ENCODE assay signal across 27 mouse cellular contexts in genomic region chr5:21113377-21113776, GRCm38 (mm10). TPM values are rescaled to one million over a fixed set of nuclear protein-coding genes. Genes with fewer than 3 reads are reported as not detected.
DNase-seq lines count a peak whose midpoint lies in the region; ATAC-seq and TF ChIP-seq lines count a peak whose summit lies in the region.
"Had no signal": no experiment of that assay in that cellular context is flagged by ENCODE, and none has a peak within 500 bp of the region (broad histone marks: within the 10 kb centered on the region; RNA-seq: fewer than 3 reads in every experiment).

No protein-coding gene starts in this region.

- peaks cover 5% of the 10 kb centered on the region in 2 experiments; a peak in 2 of 4 replicates for H3K4me1 ChIP-seq in CH12.LX (ENCODE audit: control insufficient read depth in 1 of 2, insufficient read depth in 2 of 2)
- no peaks in the 10 kb centered on the region for H3K4me1 ChIP-seq in heart, embryonic 10.5 days
- H3K4me1 ChIP-seq: embryonic facial prominence, embryonic 12.5 days; embryonic facial prominence, embryonic 15.5 days; hindbrain, embryonic 10.5 days; hindbrain, embryonic 13.5 days; intestine, embryonic 15.5 days had no signal

- H3K9me3 ChIP-seq in CH12.LX (replicated peaks; ENCODE audit: low read length): no peaks in the 10 kb centered on the region
- H3K9me3 ChIP-seq in heart, embryonic 10.5 days: no peaks in the 10 kb centered on the region
- H3K9me3 ChIP-seq: embryonic facial prominence, embryonic 12.5 days; embryonic facial prominence, embryonic 15.5 days; hindbrain, embryonic 10.5 days; hindbrain, embryonic 13.5 days; intestine, embryonic 15.5 days had no signal

- TF ChIP-seq RAD21 in CH12.LX (IDR thresholded peaks at IDR 0.05; ENCODE audit: low read depth, low read length): no peak; the same call in 1 of the 2 replicates

- 86% methylated on average over 2 of the region's 2 CpGs for WGBS in heart, embryonic 10.5 days

- no peaks in the 10 kb centered on the region for H3K36me3 ChIP-seq in CH12.LX (replicated peaks in 1 of 2; ENCODE audit: control insufficient read depth in 1 of 2, insufficient read depth in 1 of 2, low read length in 1 of 2)
- H3K36me3 ChIP-seq in heart, embryonic 10.5 days: no peaks in the 10 kb centered on the region
- H3K36me3 ChIP-seq: embryonic facial prominence, embryonic 12.5 days; embryonic facial prominence, embryonic 15.5 days; hindbrain, embryonic 10.5 days; hindbrain, embryonic 13.5 days; intestine, embryonic 15.5 days had no signal

- peak; percentile 77 for ATAC-seq in granulocyte monocyte progenitor cell, adult 5-6 weeks (replicated peaks; ENCODE audit: poor library complexity, severe bottlenecking)
- ATAC-seq in megakaryocyte progenitor cell, adult 5-6 weeks (replicated peaks; ENCODE audit: poor library complexity): peak; percentile 76
- ATAC-seq in CD4-positive, CD25-positive, alpha-beta regulatory T cell, adult 4 months: no peak
- ATAC-seq: activated CD4-positive, CD25-positive, alpha-beta regulatory T cell, adult 4 months; forebrain, embryonic 14.5 days; forebrain, postnatal 0 days; hindbrain, embryonic 16.5 days; intestine, embryonic 15.5 days had no signal

- no peak for TF ChIP-seq EP300 in CH12.LX (IDR thresholded peaks at IDR 0.05; ENCODE audit: low read length)

- H3K4me3 ChIP-seq in CH12.LX (replicated peaks in 1 of 3; ENCODE audit: low read depth in 2 of 3, low read length in 2 of 3, poor library complexity in 1 of 3): no peak overlapping the region
- H3K4me3 ChIP-seq in heart, embryonic 10.5 days: no peak overlapping the region
- H3K4me3 ChIP-seq: embryonic facial prominence, embryonic 12.5 days; embryonic facial prominence, embryonic 15.5 days; gastrocnemius, adult 2 months; hindbrain, embryonic 10.5 days; hindbrain, embryonic 13.5 days; intestine, embryonic 15.5 days had no signal

- H3K79me2 ChIP-seq in CH12.LX (replicated peaks; ENCODE audit: control insufficient read depth, extremely low read depth, insufficient read depth, poor library complexity, severe bottlenecking): no peaks in the 10 kb centered on the region

- no peak overlapping the region for H3K27ac ChIP-seq in CH12.LX (ENCODE audit: insufficient read depth, low read depth)
- no peak overlapping the region for H3K27ac ChIP-seq in heart, embryonic 10.5 days
- H3K27ac ChIP-seq: embryonic facial prominence, embryonic 12.5 days; embryonic facial prominence, embryonic 15.5 days; gastrocnemius, adult 2 months; hindbrain, embryonic 10.5 days; hindbrain, embryonic 13.5 days; intestine, embryonic 15.5 days had no signal

- H3K9ac ChIP-seq in CH12.LX (ENCODE audit: insufficient read depth, low read depth): no peak overlapping the region
- H3K9ac ChIP-seq: embryonic facial prominence, embryonic 12.5 days; embryonic facial prominence, embryonic 15.5 days; forebrain, postnatal 0 days; hindbrain, embryonic 13.5 days; intestine, embryonic 15.5 days had no signal

- dilution Hi-C loops in CH12.LX (cut with MboI; ENCODE audit: extremely low pct_ligation_motif_present, extremely low pct_unique_long_range_greater_than_20kb, low sequenced_read_pairs): no loop called here

- TF ChIP-seq CTCF in CH12.LX (conservative IDR thresholded peaks at IDR 0.05 in 1 of 2, IDR thresholded peaks at IDR 0.05 in 1 of 2; ENCODE audit: low read depth in 2 of 2, low read length in 2 of 2): 0 out of 4 replicates have a peak, but pooled peaks of 1 of the 2 experiments have one; percentile 6

- in situ Hi-C loops in CH12.LX (cut with MboI; ENCODE audit: low pct_ligation_motif_present, low pct_unique_long_range_greater_than_20kb, low sequenced_read_pairs): no loop called here

- DNase-seq in 416B (ENCODE audit: low read depth): peak; percentile 11
- DNase-seq in CH12.LX (ENCODE audit: extremely low read depth): peak; percentile 17
- DNase-seq in gastrocnemius, postnatal 25 days: no peak
- DNase-seq in layer of hippocampus, adult 11-12 months (ENCODE audit: low spot score): no peak
- DNase-seq in heart, embryonic 10.5 days (ENCODE audit: low spot score): no peak
- DNase-seq: adrenal gland, adult 8-10 months; adrenal gland, postnatal 25 days; cerebellum, adult 11-12 months; cerebellum, adult 8-10 months; cerebellum, postnatal 14 days; forebrain, postnatal 0 days; gastrocnemius, adult 2 months; gastrocnemius, postnatal 36 days; heart, adult 18-20 months; kidney, adult 11 months had no signal

- H3K4me2 ChIP-seq in CH12.LX (ENCODE audit: insufficient read depth, low read depth, poor library complexity, severe bottlenecking): no peak overlapping the region
- H3K4me2 ChIP-seq: embryonic facial prominence, embryonic 12.5 days; embryonic facial prominence, embryonic 15.5 days; heart, embryonic 11.5 days; hindbrain, embryonic 13.5 days; intestine, embryonic 15.5 days had no signal

- H3K27me3 ChIP-seq in CH12.LX (replicated peaks): no peaks in the 10 kb centered on the region
- H3K27me3 ChIP-seq in heart, embryonic 10.5 days (ENCODE audit: insufficient read depth, poor library complexity, severe bottlenecking): no peaks in the 10 kb centered on the region
- H3K27me3 ChIP-seq: embryonic facial prominence, embryonic 12.5 days; embryonic facial prominence, embryonic 15.5 days; hindbrain, embryonic 13.5 days; intestine, embryonic 15.5 days had no signal

- no peak for TF ChIP-seq POLR2A in CH12.LX (IDR thresholded peaks at IDR 0.05; ENCODE audit: low read depth, low read length)

TF ChIP-seq in CH12.LX, 34 proteins besides CTCF, POLR2A, EP300 and RAD21:
- TF ChIP-seq BHLHE40 (IDR thresholded peaks at IDR 0.05; ENCODE audit: low read depth, low read length) (no peak), NRF1 (IDR thresholded peaks at IDR 0.05; ENCODE audit: low read depth, low read length) (no peak), TCF12 (IDR thresholded peaks at IDR 0.05; ENCODE audit: low read depth, low read length) (no peak), ZNF384 (IDR thresholded peaks at IDR 0.05; ENCODE audit: low read depth, low read length) (no peak)

RNA-seq across cellular contexts. Expression of gene Ptpn12, which starts 57.7 kb away (rescaled TPM):
- 3.2 and 4.1 TPM in 2 replicates for total RNA-seq in CH12.LX (2012; rRNA removed)
- total RNA-seq in CH12.LX (2014; rRNA removed): 15.9 and 16.5 TPM in 2 replicates
- polyA plus RNA-seq in CH12.LX (2012; ENCODE audit: insufficient read length, low read depth): 12.7 and 14.4 TPM in 2 replicates
- total RNA-seq in granulocyte monocyte progenitor cell, adult 5-6 weeks (2014; fragmentation: Nextera tagmentation): 34.1 and 54.1 TPM in 2 replicates
- 21.7 and 27.4 TPM in 2 replicates for total RNA-seq in granulocyte monocyte progenitor cell, adult 5-6 weeks (2017)
- 63.4 and 71.3 TPM in 2 replicates for total RNA-seq in megakaryocyte progenitor cell, adult 5-6 weeks (2015)
- total RNA-seq in megakaryocyte progenitor cell, adult 5-6 weeks (2017): 24.4 and 25.0 TPM in 2 replicates
- 10 to 100 TPM; 13.8 to 18.0 TPM for total RNA-seq in gastrocnemius, postnatal 25 days (2021)
- 13.7 and 19.9 TPM in 2 replicates for polyA plus RNA-seq in heart, embryonic 10.5 days (2016; fragmentation: Nextera tagmentation; extraction: Ambion mirVana)
- polyA plus RNA-seq in CD4-positive, CD25-positive, alpha-beta regulatory T cell, adult 4 months (2017; shearing (Covaris generic)): 10 to 100 TPM in 1 of 2 experiments, 1 to 10 TPM in 1; 8.1 to 10.0 TPM

Comparison
In these comparisons a context has a peak if more than half of its experiments do, and no peak if none do; other contexts are left out.
1. DNase-seq: peak in 416B (single experiment) and CH12.LX (single experiment); none in gastrocnemius, postnatal 25 days (single experiment), layer of hippocampus, adult 11-12 months (single experiment) and heart, embryonic 10.5 days (single experiment).